Mouse (Mus musculus): Measurements from ENCODE around the gene Cadps2.

DNA sequence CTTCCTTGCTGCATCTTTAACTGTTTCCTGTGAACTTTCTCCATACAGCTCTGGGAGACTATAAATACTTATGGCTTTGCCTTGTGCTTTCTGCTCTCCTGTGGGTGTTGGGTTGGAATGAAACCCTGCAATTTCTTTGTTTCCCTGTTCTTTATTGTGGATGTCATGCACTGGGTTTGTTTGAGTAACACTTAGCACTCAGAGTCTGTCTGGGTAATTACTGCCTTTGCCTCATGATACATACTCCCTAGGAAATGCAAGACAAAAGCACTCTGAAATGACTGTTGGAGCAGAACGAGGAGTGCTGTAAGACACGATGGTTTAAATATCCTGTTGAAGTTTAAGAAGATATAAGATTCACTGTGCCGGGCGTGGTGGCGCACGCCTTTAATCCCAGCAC, 533.2 kb downstream of the Cadps2 start:
- TF ChIP-seq EP300 (IDR thresholded peaks at IDR 0.05; ENCODE audit: insufficient read depth, low read depth, low read length) (no peak), CTCF (IDR thresholded peaks at IDR 0.05; ENCODE audit: low read depth, low read length) (no peak)
